Mouse (Mus musculus) forebrain, postnatal 0 days (tissue): ENCODE data around the gene Rhoa. TPM values are rescaled to one million over a fixed set of nuclear protein-coding genes. Genes with fewer than 3 reads are reported as not detected.

ENCODE experiments used
- ATAC-seq: fragments of 200-750 bp; cut with Nextera tagmentation; 2 replicates; pipeline ENCODE4 v1.8.0; 2017; ENCODE audit warnings: mild to moderate bottlenecking, moderate library complexity
- DNase-seq: peaks from one replicate; pipeline ENCODE4 v3.0.0-alpha.2; 2015
- H3K27ac ChIP-seq: fragments of 300-500 bp; sonication (generic); 2 replicates; pipeline ENCODE4 v1.5.1; 2014; ENCODE audit warnings: low read depth, mild to moderate bottlenecking, antibody characterized with exemption, low read length, moderate library complexity, mixed read lengths
- H3K27me3 ChIP-seq: fragments of 300-500 bp; sonication (generic); 2 replicates; pipeline ENCODE4 v1.6.1; 2014; ENCODE audit warnings: mild to moderate bottlenecking, low read length, mixed read lengths; ENCODE audit not compliant: insufficient read depth
- H3K36me3 ChIP-seq: fragments of 300-500 bp; sonication (generic); 2 replicates; pipeline ENCODE4 v1.6.1; 2014; ENCODE audit warnings: mild to moderate bottlenecking, moderate library complexity; ENCODE audit not compliant: insufficient read depth
- H3K4me1 ChIP-seq: fragments of 300-500 bp; sonication (generic); 2 replicates; pipeline ENCODE4 v1.6.1; 2014; ENCODE audit warnings: antibody characterized with exemption; ENCODE audit not compliant: insufficient read depth
- H3K4me2 ChIP-seq: fragments of 300-500 bp; sonication (generic); 2 replicates; pipeline ENCODE4 v1.6.1; 2014; ENCODE audit warnings: low read depth, mild to moderate bottlenecking, moderate library complexity
- H3K4me3 ChIP-seq: fragments of 300-500 bp; sonication (generic); 2 replicates; pipeline ENCODE4 v1.5.1; 2014; ENCODE audit warnings: low read depth, low read length, mixed read lengths
- H3K9ac ChIP-seq: fragments of 300-500 bp; sonication (generic); 2 replicates; pipeline ENCODE4 v1.6.1; 2014; ENCODE audit warnings: mild to moderate bottlenecking
- H3K9me3 ChIP-seq: fragments of 300-500 bp; sonication (generic); 2 replicates; pipeline ENCODE4 v1.6.1; 2016; ENCODE audit warnings: low read length
- CTCF ChIP-seq: sonication (generic); IDR thresholded peaks from 2 replicates; pipeline ENCODE4 v1.5.1; 2016; ENCODE audit warnings: antibody characterized with exemption, control low read depth, low read depth
- WGBS: fragments of 180-500 bp; shearing (Covaris S2); extraction: QIAGEN DNeasy Blood & Tissue Kit; methylation state at CpG from one replicate; pipeline ENCODE4 v1.1.7; 2014; 5-methylcytosine and 5-hydroxymethylcytosine counted together
- polyA plus RNA-seq: library from polyadenylated mRNA; unstranded; fragments of >200 nt; fragmentation: Nextera tagmentation; extraction: Ambion mirVana; gene quantifications from 2 replicates; pipeline ENCODE4 v1.2.1, GENCODE M21; 2015
- total RNA-seq: library from RNA; depleted of rRNA; stranded (reverse); fragments of >200 nt; gene quantifications from 2 replicates; pipeline ENCODE4 v1.2.3, GENCODE M21; 2014

Gene Rhoa
- total and polyA plus RNA-seq, 2 experiments from 2014 or later, result 126 to 271 TPM

- peak overlapping the region; percentile 61; the same call in 1 of the 2 replicates for H3K9ac ChIP-seq
- H3K4me3 ChIP-seq, result peak overlapping the region; percentile 51
- 66% methylated on average over 2 of the region's 2 CpGs for WGBS
- no peak for ATAC-seq
- no peak for DNase-seq
- H3K36me3 ChIP-seq, result peaks cover 11% of the 10 kb centered on the region
- peak overlapping the region; percentile 51 for H3K4me2 ChIP-seq
- H3K4me1 ChIP-seq, result 0 out of 2 replicates have a peak, but pooled peaks cover 3% of the 10 kb centered on the region
- no peaks in the 10 kb centered on the region for H3K9me3 ChIP-seq
- TF ChIP-seq CTCF, result no peak
- peak overlapping the region; percentile 90; the same call in 1 of the 2 replicates for H3K27ac ChIP-seq
- H3K27me3 ChIP-seq, result no peaks in the 10 kb centered on the region
These were observed 16.6 kb upstream of the Rhoa start for GRCm38 (mm10) chr9:108289347-108289746.

GRCm38 (mm10) chr9:108290016-108290750 is 15.7 kb upstream of the Rhoa start, which contains the start of gene Nicn1:
Gene Nicn1 (plus strand): TSS chr9:108290429.
- ATAC-seq, result peak; percentile 98
- peak within 1 kb of the TSS; percentile 61 for H3K9ac ChIP-seq
- H3K4me3 ChIP-seq, result peak within 1 kb of the TSS; percentile 51
- WGBS, result under 1% methylated on average over 32 of the region's 32 CpGs
- H3K9me3 ChIP-seq, result no peaks in the 10 kb centered on the region
- peak within 1 kb of the TSS; percentile 51 for H3K4me2 ChIP-seq
- peak within 1 kb of the TSS; percentile 90 for H3K27ac ChIP-seq
- H3K27me3 ChIP-seq, result no peaks in the 10 kb centered on the region
- peaks cover 19% of the 10 kb centered on the region for H3K36me3 ChIP-seq
- 0 out of 2 replicates have a peak, but pooled peaks cover 3% of the 10 kb centered on the region for H3K4me1 ChIP-seq
- peak; percentile 30 for TF ChIP-seq CTCF
- peak; percentile 98 for DNase-seq

- no peak for TF ChIP-seq CTCF
- ATAC-seq (no peak), DNase-seq (no peak)
- H3K4me3 ChIP-seq, result peak overlapping the region; percentile 51
- WGBS, result 36% methylated on average over 6 of the region's 6 CpGs
- no peaks in the 10 kb centered on the region for H3K27me3 ChIP-seq
- no peaks in the 10 kb centered on the region for H3K9me3 ChIP-seq
- peak overlapping the region; percentile 85 for H3K27ac ChIP-seq
- 0 out of 2 replicates have a peak, but pooled peaks cover 3% of the 10 kb centered on the region for H3K4me1 ChIP-seq
- peak overlapping the region; percentile 51 for H3K4me2 ChIP-seq
- H3K36me3 ChIP-seq, result peaks cover 24% of the 10 kb centered on the region
- H3K9ac ChIP-seq, result peak overlapping the region; percentile 61
These were observed 15.2 kb upstream of the Rhoa start for GRCm38 (mm10) chr9:108290773-108291172.

- DNase-seq, result no peak
- H3K9me3 ChIP-seq, result no peaks in the 10 kb centered on the region
- TF ChIP-seq CTCF, result no peak
- WGBS, result 19% methylated on average over 18 of the region's 18 CpGs
- peak within 1 kb of the TSS; percentile 28 for H3K4me2 ChIP-seq
- H3K4me3 ChIP-seq, result 0 out of 2 replicates have a peak within 1 kb of the TSS, but pooled peaks have one; percentile 3
- H3K36me3 ChIP-seq, result peaks cover 42% of the 10 kb centered on the region
- peak within 1 kb of the TSS; percentile 29 for H3K27ac ChIP-seq
- H3K9ac ChIP-seq, result no peak within 1 kb of the TSS
- H3K4me1 ChIP-seq, result no peaks in the 10 kb centered on the region
- peak; percentile 59 for ATAC-seq
- H3K27me3 ChIP-seq, result no peaks in the 10 kb centered on the region
These were observed 9.2 kb upstream of the Rhoa start, which contains the start of gene Amt for GRCm38 (mm10) chr9:108296453-108297355. Gene Amt (plus strand): TSS chr9:108296853.

GRCm38 (mm10) chr9:108301853-108302252 is 4.1 kb upstream of the Rhoa start:
- H3K9me3 ChIP-seq, result no peaks in the 10 kb centered on the region
- 88% methylated on average over 3 of the region's 3 CpGs for WGBS
- no peak overlapping the region for H3K4me2 ChIP-seq
- no peak for TF ChIP-seq CTCF
- H3K9ac ChIP-seq, result no peak overlapping the region
- H3K27me3 ChIP-seq, result no peaks in the 10 kb centered on the region
- DNase-seq (no peak), ATAC-seq (no peak)
- H3K4me1 ChIP-seq, result peaks cover 10% of the 10 kb centered on the region
- H3K36me3 ChIP-seq, result peaks cover 26% of the 10 kb centered on the region
- no peak overlapping the region for H3K27ac ChIP-seq
- H3K4me3 ChIP-seq, result no peak overlapping the region

GRCm38 (mm10) chr9:108304716-108305115 is 1.2 kb upstream of the Rhoa start:
- H3K4me2 ChIP-seq, result peak overlapping the region; percentile 81
- H3K27ac ChIP-seq, result no peak overlapping the region
- H3K4me1 ChIP-seq, result peaks cover 29% of the 10 kb centered on the region
- WGBS, result 87% methylated on average over 4 of the region's 4 CpGs
- no peaks in the 10 kb centered on the region for H3K27me3 ChIP-seq
- TF ChIP-seq CTCF, result no peak
- DNase-seq (no peak), ATAC-seq (no peak)
- peak overlapping the region; percentile 89 for H3K4me3 ChIP-seq
- H3K9me3 ChIP-seq, result no peaks in the 10 kb centered on the region
- H3K9ac ChIP-seq, result peak overlapping the region; percentile 82; the same call in 1 of the 2 replicates
- H3K36me3 ChIP-seq, result peaks cover 21% of the 10 kb centered on the region
